Mouse (Mus musculus): ENCODE results near the gene Satb2.

Gene Satb2

GRCm38 (mm10) chr1:56978151-56978700 is at the start of gene Satb2:
Satb2 (minus strand) TSS chr1:56978650.
- DNase-seq (ENCODE audit: low read depth), result no peak

GRCm38 (mm10) chr1:57018941-57019340 is 40.5 kb upstream of the Satb2 start:
- no peak for DNase-seq (ENCODE audit: low read depth)

GRCm38 (mm10) chr1:57013856-57014255 is 35.4 kb upstream of the Satb2 start:
- no peak for DNase-seq (ENCODE audit: low read depth)

GRCm38 (mm10) chr1:57009171-57009570 is 30.7 kb upstream of the Satb2 start:
- DNase-seq (ENCODE audit: low read depth), result no peak

GRCm38 (mm10) chr1:56995041-56995440 is 16.6 kb upstream of the Satb2 start:
- DNase-seq (ENCODE audit: low read depth), result no peak

GRCm38 (mm10) chr1:56992310-56992709 is 13.9 kb upstream of the Satb2 start:
- no peak for DNase-seq (ENCODE audit: low read depth)

- DNase-seq (ENCODE audit: low read depth), result no peak
Observed at GRCm38 (mm10) chr1:56991613-56992012, 13.2 kb upstream of the Satb2 start.

GRCm38 (mm10) chr1:56984483-56984810 is 6.0 kb upstream of the Satb2 start:
- DNase-seq (ENCODE audit: low read depth), result no peak

GRCm38 (mm10) chr1:56983771-56984482 is 5.5 kb upstream of the Satb2 start:
- DNase-seq (ENCODE audit: low read depth), result no peak

- DNase-seq (ENCODE audit: low read depth), result no peak
Observed at GRCm38 (mm10) chr1:56983100-56983590, 4.7 kb upstream of the Satb2 start.

GRCm38 (mm10) chr1:56982631-56983030 is 4.2 kb upstream of the Satb2 start:
- DNase-seq (ENCODE audit: low read depth), result no peak

GRCm38 (mm10) chr1:56981947-56982555 is 3.6 kb upstream of the Satb2 start:
- no peak for DNase-seq (ENCODE audit: low read depth)

- DNase-seq (ENCODE audit: low read depth), result no peak
Observed at GRCm38 (mm10) chr1:56981508-56981907, 3.1 kb upstream of the Satb2 start.

GRCm38 (mm10) chr1:56980631-56981275 is 2.3 kb upstream of the Satb2 start:
- DNase-seq (ENCODE audit: low read depth), result no peak

- no peak for DNase-seq (ENCODE audit: low read depth)
Observed at GRCm38 (mm10) chr1:56979531-56980395, 1.3 kb upstream of the Satb2 start.

GRCm38 (mm10) chr1:56977201-56978100 is 999 bp downstream of the Satb2 start:
- DNase-seq (ENCODE audit: low read depth), result no peak

GRCm38 (mm10) chr1:56976825-56977104 is 1.7 kb downstream of the Satb2 start:
- DNase-seq (ENCODE audit: low read depth), result no peak

GRCm38 (mm10) chr1:56976044-56976824 is 2.2 kb downstream of the Satb2 start:
- DNase-seq (ENCODE audit: low read depth), result no peak

- no peak for DNase-seq (ENCODE audit: low read depth)
Observed at GRCm38 (mm10) chr1:56975546-56975945, 2.9 kb downstream of the Satb2 start.

- no peak for DNase-seq (ENCODE audit: low read depth)
Observed at GRCm38 (mm10) chr1:56974187-56974586, 4.3 kb downstream of the Satb2 start.
